Mouse (Mus musculus): ENCODE measurements around the gene Olfr315. TPM values are rescaled to one million over a fixed set of nuclear protein-coding genes. Genes with fewer than 3 reads are reported as not detected.
A peak's percentile ranks its signal among the peaks of the same experiment; 100 is the strongest.
"Not testable (repeated sequence)": the region's sequence is repeated elsewhere in the genome, so short reads cannot be mapped to it uniquely, and the experiment has no call there.

The Olfr315 gene
- polyA plus RNA-seq, 1 experiment, result 1.4 TPM

GRCm38 (mm10) chr11:58804393-58804792, 31.4 kb downstream of the Olfr315 start:
- TF ChIP-seq CTCF (IDR thresholded peaks at IDR 0.05; ENCODE audit: borderline replicate concordance, control insufficient read depth, extremely low read depth, insufficient read depth, low read length, poor library complexity) (no peak), POLR2A (IDR thresholded peaks at IDR 0.05; ENCODE audit: control insufficient read depth, extremely low read depth, insufficient read depth, low read length, poor library complexity) (no peak)
- no peak for DNase-seq

GRCm38 (mm10) chr11:58812001-58812400, 39.0 kb downstream of the Olfr315 start:
- no peaks in the 10 kb centered on the region for H3K27me3 ChIP-seq (ENCODE audit: control insufficient read depth, insufficient read depth, low read length)
- no peak overlapping the region for H3K27ac ChIP-seq (ENCODE audit: control insufficient read depth, insufficient read depth, low read length)
- H3K4me1 ChIP-seq (replicated peaks; ENCODE audit: control insufficient read depth, insufficient read depth, low read length), result peaks cover 11% of the 10 kb centered on the region
- TF ChIP-seq POLR2A (IDR thresholded peaks at IDR 0.05; ENCODE audit: control insufficient read depth, extremely low read depth, insufficient read depth, low read length, poor library complexity) (no peak), CTCF (IDR thresholded peaks at IDR 0.05; ENCODE audit: borderline replicate concordance, control insufficient read depth, extremely low read depth, insufficient read depth, low read length, poor library complexity) (peak; percentile 28; the same call in 1 of the 2 replicates)
- DNase-seq, result no peak
- H3K4me3 ChIP-seq (ENCODE audit: control insufficient read depth, insufficient read depth, low read length), result no peak overlapping the region
- WGBS, result 13% methylated on average over 1 of the region's 1 CpGs
- no peaks in the 10 kb centered on the region for H3K36me3 ChIP-seq (ENCODE audit: control insufficient read depth, insufficient read depth, low read length)

More at GRCm38 (mm10) chr11:58804393-58804792, 31.4 kb downstream of the Olfr315 start:
- no peak overlapping the region for H3K4me3 ChIP-seq (ENCODE audit: control insufficient read depth, insufficient read depth, low read length)
- no peaks in the 10 kb centered on the region for H3K27me3 ChIP-seq (ENCODE audit: control insufficient read depth, insufficient read depth, low read length)
- no peak overlapping the region for H3K27ac ChIP-seq (ENCODE audit: control insufficient read depth, insufficient read depth, low read length)
- 93% methylated on average over 2 of the region's 2 CpGs for WGBS
- H3K36me3 ChIP-seq (ENCODE audit: control insufficient read depth, insufficient read depth, low read length), result no peaks in the 10 kb centered on the region
- peaks cover 12% of the 10 kb centered on the region for H3K4me1 ChIP-seq (replicated peaks; ENCODE audit: control insufficient read depth, insufficient read depth, low read length)

- DNase-seq; H3K36me3 ChIP-seq (ENCODE audit: control insufficient read depth, insufficient read depth, low read length); H3K27me3 ChIP-seq (ENCODE audit: control insufficient read depth, insufficient read depth, low read length); H3K27ac ChIP-seq (ENCODE audit: control insufficient read depth, insufficient read depth, low read length); H3K4me3 ChIP-seq (ENCODE audit: control insufficient read depth, insufficient read depth, low read length): not testable (repeated sequence)
- H3K4me1 ChIP-seq (replicated peaks; ENCODE audit: control insufficient read depth, insufficient read depth, low read length), result peaks cover 25% of the 10 kb centered on the region
- WGBS, result 78% methylated on average over 1 of the region's 1 CpGs
Observed at GRCm38 (mm10) chr11:58814700-58815099, 41.7 kb downstream of the Olfr315 start, which contains the start of gene Olfr313. Gene Olfr313 (plus strand): TSS chr11:58815000.

GRCm38 (mm10) chr11:58815676-58816075, 42.7 kb downstream of the Olfr315 start:
- no peak for DNase-seq
- peaks cover 25% of the 10 kb centered on the region for H3K4me1 ChIP-seq (replicated peaks; ENCODE audit: control insufficient read depth, insufficient read depth, low read length)
- TF ChIP-seq CTCF (IDR thresholded peaks at IDR 0.05; ENCODE audit: borderline replicate concordance, control insufficient read depth, extremely low read depth, insufficient read depth, low read length, poor library complexity) (no peak), POLR2A (IDR thresholded peaks at IDR 0.05; ENCODE audit: control insufficient read depth, extremely low read depth, insufficient read depth, low read length, poor library complexity) (no peak)
- no peaks in the 10 kb centered on the region for H3K27me3 ChIP-seq (ENCODE audit: control insufficient read depth, insufficient read depth, low read length)
- no peaks in the 10 kb centered on the region for H3K36me3 ChIP-seq (ENCODE audit: control insufficient read depth, insufficient read depth, low read length)
- H3K4me3 ChIP-seq (ENCODE audit: control insufficient read depth, insufficient read depth, low read length), result no peak overlapping the region
- H3K27ac ChIP-seq (ENCODE audit: control insufficient read depth, insufficient read depth, low read length), result no peak overlapping the region
- 79% methylated on average over 1 of the region's 1 CpGs for WGBS

- H3K4me3 ChIP-seq (ENCODE audit: control insufficient read depth, insufficient read depth, low read length); DNase-seq; H3K36me3 ChIP-seq (ENCODE audit: control insufficient read depth, insufficient read depth, low read length); H3K27me3 ChIP-seq (ENCODE audit: control insufficient read depth, insufficient read depth, low read length): not testable (repeated sequence)
- Histone ChIP-seq H3K27ac (ENCODE audit: control insufficient read depth, insufficient read depth, low read length) (peak within 1 kb of the TSS; percentile 90), H3K4me1 (replicated peaks; ENCODE audit: control insufficient read depth, insufficient read depth, low read length) (peaks cover 23% of the 10 kb centered on the region)
Observed at GRCm38 (mm10) chr11:58828937-58829336, 55.9 kb downstream of the Olfr315 start, which contains the start of gene Olfr312. Gene Olfr312 (plus strand): TSS chr11:58829237.

- WGBS, result 4% methylated on average over 3 of the region's 3 CpGs
- TF ChIP-seq POLR2A (IDR thresholded peaks at IDR 0.05; ENCODE audit: control insufficient read depth, extremely low read depth, insufficient read depth, low read length, poor library complexity) (no peak), CTCF (IDR thresholded peaks at IDR 0.05; ENCODE audit: borderline replicate concordance, control insufficient read depth, extremely low read depth, insufficient read depth, low read length, poor library complexity) (no peak)
- Histone ChIP-seq H3K27me3 (ENCODE audit: control insufficient read depth, insufficient read depth, low read length) (no peaks in the 10 kb centered on the region), H3K27ac (ENCODE audit: control insufficient read depth, insufficient read depth, low read length) (peak overlapping the region; percentile 90), H3K4me1 (replicated peaks; ENCODE audit: control insufficient read depth, insufficient read depth, low read length) (peaks cover 23% of the 10 kb centered on the region), H3K36me3 (ENCODE audit: control insufficient read depth, insufficient read depth, low read length) (no peaks in the 10 kb centered on the region), H3K4me3 (ENCODE audit: control insufficient read depth, insufficient read depth, low read length) (no peak overlapping the region)
- peak; percentile 43 for DNase-seq
Observed at GRCm38 (mm10) chr11:58829764-58830163, 56.8 kb downstream of the Olfr315 start.

Other genes starting within 250 kb of the Olfr315 start
- 0.29 and 0.50 TPM in 2 replicates for gene Olfr330, start 238.4 kb upstream of the Olfr315 start, polyA plus RNA-seq (2012; rRNA removed)
- gene Olfr329-ps, start 226.8 kb upstream of the Olfr315 start, polyA plus RNA-seq (2012; rRNA removed), result 0.11 and 0.51 TPM in 2 replicates
- 0.10 TPM in 1 of 2 replicates, not detected in the other for gene Olfr328, start 217.6 kb upstream of the Olfr315 start, polyA plus RNA-seq (2012; rRNA removed)
- 0.27 and 0.69 TPM in 2 replicates for gene Olfr224, start 202.6 kb upstream of the Olfr315 start, polyA plus RNA-seq (2012; rRNA removed)
- 0.32 TPM in 1 of 2 replicates, not detected in the other for gene Olfr325, start 195.5 kb upstream of the Olfr315 start, polyA plus RNA-seq (2012; rRNA removed)
- not detected in 2 replicates for gene Olfr324, start 178.1 kb upstream of the Olfr315 start, polyA plus RNA-seq (2012; rRNA removed)
- 3.7 and 5.3 TPM in 2 replicates for gene 2210407C18Rik, start 157.1 kb upstream of the Olfr315 start, polyA plus RNA-seq (2012; rRNA removed)
- 0.58 TPM in 1 of 2 replicates, not detected in the other for gene Olfr323, start 142.7 kb upstream of the Olfr315 start, polyA plus RNA-seq (2012; rRNA removed)
- gene Trim58, start 132.7 kb upstream of the Olfr315 start, polyA plus RNA-seq (2012; rRNA removed), result 0.59 and 0.75 TPM in 2 replicates
- 0.07 TPM in 1 of 2 replicates, not detected in the other for gene Olfr322, start 114.4 kb upstream of the Olfr315 start, polyA plus RNA-seq (2012; rRNA removed)
- gene Olfr320, start 92.1 kb upstream of the Olfr315 start, polyA plus RNA-seq (2012; rRNA removed), result not detected in 2 replicates
- not detected in 2 replicates for gene Olfr319, start 74.0 kb upstream of the Olfr315 start, polyA plus RNA-seq (2012; rRNA removed)
- not detected in 2 replicates for gene Olfr318, start 49.2 kb upstream of the Olfr315 start, polyA plus RNA-seq (2012; rRNA removed)
- not detected in 2 replicates for gene Olfr317, start 34.0 kb upstream of the Olfr315 start, polyA plus RNA-seq (2012; rRNA removed)
- 0.19 TPM in 1 of 2 replicates, not detected in the other for gene Olfr316, start 20.5 kb upstream of the Olfr315 start, polyA plus RNA-seq (2012; rRNA removed)
- gene Olfr314, start 9.8 kb downstream of the Olfr315 start, polyA plus RNA-seq (2012; rRNA removed), result 0.08 TPM in 1 of 2 replicates, not detected in the other
- 0.59 and 0.82 TPM in 2 replicates for gene Fam183b, start 28.8 kb downstream of the Olfr315 start, polyA plus RNA-seq (2012; rRNA removed)
- gene Olfr313, start 41.8 kb downstream of the Olfr315 start, polyA plus RNA-seq (2012; rRNA removed), result not detected in 2 replicates
- not detected in 2 replicates for gene Olfr312, start 56.0 kb downstream of the Olfr315 start, polyA plus RNA-seq (2012; rRNA removed)
- gene Olfr311, start 66.1 kb downstream of the Olfr315 start, polyA plus RNA-seq (2012; rRNA removed), result not detected in 2 replicates
- gene Gm12258, start 74.0 kb downstream of the Olfr315 start, polyA plus RNA-seq (2012; rRNA removed), result 17.4 and 18.9 TPM in 2 replicates
- gene 2810021J22Rik, start 94.0 kb downstream of the Olfr315 start, polyA plus RNA-seq (2012; rRNA removed), result 10.4 and 15.4 TPM in 2 replicates
- 2.7 and 3.9 TPM in 2 replicates for gene Zfp39, start 131.0 kb downstream of the Olfr315 start, polyA plus RNA-seq (2012; rRNA removed)
- gene Btnl10, start 144.7 kb downstream of the Olfr315 start, polyA plus RNA-seq (2012; rRNA removed), result 0.11 TPM in 2 replicates
- gene Rnf187, start 165.7 kb downstream of the Olfr315 start, polyA plus RNA-seq (2012; rRNA removed), result 335 and 488 TPM in 2 replicates
- gene Hist3h2ba, start 175.7 kb downstream of the Olfr315 start, polyA plus RNA-seq (2012; rRNA removed), result 47.2 and 96.5 TPM in 2 replicates
- 45.9 and 51.0 TPM in 2 replicates for gene Hist3h2a, start 181.5 kb downstream of the Olfr315 start, polyA plus RNA-seq (2012; rRNA removed)
- gene Trim17, start 181.5 kb downstream of the Olfr315 start, polyA plus RNA-seq (2012; rRNA removed), result 0.31 and 0.47 TPM in 2 replicates
- gene Trim11, start 204.9 kb downstream of the Olfr315 start, polyA plus RNA-seq (2012; rRNA removed), result 114 and 119 TPM in 2 replicates

Measured in thymus, adult 2 months (tissue).